Mouse (Mus musculus) forebrain, embryonic 12.5 days (tissue): ENCODE measurements around the gene Adamts20. TPM values are rescaled to one million over a fixed set of nuclear protein-coding genes. Genes with fewer than 3 reads are reported as not detected.

Experiments used
- ATAC-seq: fragments of 200-750 bp; cut with Nextera tagmentation; 2 replicates; pipeline ENCODE4 v1.8.0; 2017; ENCODE audit warnings: moderate TSS enrichment; ENCODE audit not compliant: low FRiP score
- H3K27ac ChIP-seq: fragments of 300-500 bp; sonication (generic); 2 replicates; pipeline ENCODE4 v1.5.1; 2016; ENCODE audit warnings: mild to moderate bottlenecking
- H3K27me3 ChIP-seq: fragments of 300-500 bp; sonication (generic); 2 replicates; pipeline ENCODE4 v1.6.1; 2016; ENCODE audit warnings: mild to moderate bottlenecking
- H3K36me3 ChIP-seq: fragments of 300-500 bp; sonication (generic); replicated peaks from 2 replicates; pipeline ENCODE4 v1.6.1; 2016; ENCODE audit warnings: mild to moderate bottlenecking
- H3K4me1 ChIP-seq: fragments of 300-500 bp; sonication (generic); 2 replicates; pipeline ENCODE4 v1.6.1; 2016
- H3K4me2 ChIP-seq: fragments of 300-500 bp; sonication (generic); 2 replicates; pipeline ENCODE4 v1.6.1; 2016; ENCODE audit warnings: mild to moderate bottlenecking, moderate library complexity
- H3K4me3 ChIP-seq: fragments of 300-500 bp; sonication (generic); replicated peaks from 2 replicates; pipeline ENCODE4 v1.5.1; 2016; ENCODE audit warnings: mild to moderate bottlenecking
- H3K9ac ChIP-seq: fragments of 300-500 bp; sonication (generic); 2 replicates; pipeline ENCODE4 v1.6.1; 2016; ENCODE audit warnings: mild to moderate bottlenecking
- H3K9me3 ChIP-seq: fragments of 300-500 bp; sonication (generic); 2 replicates; pipeline ENCODE4 v1.6.1; 2016
- WGBS: fragments of 180-500 bp; shearing (Covaris S2); methylation state at CpG from one replicate; pipeline ENCODE4 v1.1.7; 2016; 5-methylcytosine and 5-hydroxymethylcytosine counted together
- polyA plus RNA-seq: library from polyadenylated mRNA; unstranded; fragments of >200 nt; fragmentation: Nextera tagmentation; extraction: Ambion mirVana; gene quantifications from 2 replicates; pipeline ENCODE4 v1.2.1, GENCODE M21; 2016

Adamts20 gene
- polyA plus RNA-seq, 1 experiment from 2014 or later = 11.6 TPM

DNA sequence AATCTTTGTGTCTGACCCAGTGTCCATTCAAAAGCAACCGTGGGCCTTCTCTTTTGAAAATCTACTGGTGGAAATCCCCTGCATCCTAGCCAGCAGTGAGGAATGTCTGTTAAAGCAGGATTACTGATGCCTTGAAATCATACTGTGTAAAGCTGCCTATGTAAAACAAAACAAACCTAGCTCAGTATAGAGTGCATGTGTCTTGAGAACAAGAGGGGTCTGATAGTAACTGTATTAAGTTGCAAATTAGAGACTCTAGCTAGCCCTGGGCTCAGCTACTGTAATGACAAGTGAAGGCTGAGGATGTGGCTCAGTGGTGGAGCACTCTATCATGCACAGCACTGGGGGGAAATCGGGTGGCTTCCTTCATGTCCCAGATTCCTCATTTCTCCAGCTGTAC, 22.2 kb downstream of the Adamts20 start:
- peak overlapping the region; percentile 63; the same call in 1 of the 2 replicates for H3K27ac ChIP-seq

DNA sequence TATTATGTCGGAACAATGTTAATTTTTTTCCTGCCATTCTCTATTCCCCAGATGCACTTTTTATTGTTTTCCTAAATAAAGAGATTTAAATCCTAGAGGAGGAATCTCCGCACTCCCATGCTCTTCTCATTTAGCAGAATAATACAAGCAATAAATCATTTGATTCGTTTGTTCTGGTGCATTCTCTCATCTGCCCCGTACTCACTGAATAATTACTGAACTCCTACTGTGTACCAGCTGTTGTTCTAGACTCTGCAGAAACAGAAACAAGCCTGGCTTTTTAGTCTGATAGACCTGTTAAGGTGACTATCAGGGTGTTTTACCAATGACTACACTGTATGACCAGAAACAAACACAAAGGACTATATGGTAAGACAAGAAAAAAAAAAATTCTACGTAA, 29.7 kb downstream of the Adamts20 start:
- Histone ChIP-seq H3K4me1 (no peaks in the 10 kb centered on the region), H3K4me2 (no peak overlapping the region), H3K9me3 (no peaks in the 10 kb centered on the region), H3K27me3 (no peaks in the 10 kb centered on the region), H3K27ac (no peak overlapping the region), H3K4me3 (no peak overlapping the region), H3K36me3 (no peaks in the 10 kb centered on the region), H3K9ac (no peak overlapping the region)
- WGBS = 69% methylated on average over 5 of the region's 5 CpGs
- ATAC-seq = no peak

More for the DNA sequence above, 22.2 kb downstream of the Adamts20 start:
- ATAC-seq = peak; percentile 33; the same call in 1 of the 2 replicates
- Histone ChIP-seq H3K9me3 (no peaks in the 10 kb centered on the region), H3K4me2 (no peak overlapping the region), H3K27me3 (no peaks in the 10 kb centered on the region), H3K4me1 (peaks cover 23% of the 10 kb centered on the region), H3K9ac (no peak overlapping the region), H3K4me3 (no peak overlapping the region), H3K36me3 (no peaks in the 10 kb centered on the region)
- WGBS = 22% methylated on average over 2 of the region's 2 CpGs

- Histone ChIP-seq H3K36me3 (no peaks in the 10 kb centered on the region), H3K4me3 (no peak overlapping the region), H3K4me2 (no peak overlapping the region), H3K9me3 (no peaks in the 10 kb centered on the region), H3K4me1 (no peaks in the 10 kb centered on the region), H3K9ac (no peak overlapping the region), H3K27me3 (no peaks in the 10 kb centered on the region), H3K27ac (no peak overlapping the region)
- ATAC-seq = no peak
- 82% methylated on average over 14 of the region's 14 CpGs for WGBS
These were observed 34.4 kb downstream of the Adamts20 start for GRCm38 (mm10) chr15:94430681-94431405.

GRCm38 (mm10) chr15:94428726-94429125, 36.5 kb downstream of the Adamts20 start:
- no peak for ATAC-seq
- WGBS = 91% methylated on average over 4 of the region's 4 CpGs
- no peak overlapping the region for H3K4me3 ChIP-seq

DNA sequence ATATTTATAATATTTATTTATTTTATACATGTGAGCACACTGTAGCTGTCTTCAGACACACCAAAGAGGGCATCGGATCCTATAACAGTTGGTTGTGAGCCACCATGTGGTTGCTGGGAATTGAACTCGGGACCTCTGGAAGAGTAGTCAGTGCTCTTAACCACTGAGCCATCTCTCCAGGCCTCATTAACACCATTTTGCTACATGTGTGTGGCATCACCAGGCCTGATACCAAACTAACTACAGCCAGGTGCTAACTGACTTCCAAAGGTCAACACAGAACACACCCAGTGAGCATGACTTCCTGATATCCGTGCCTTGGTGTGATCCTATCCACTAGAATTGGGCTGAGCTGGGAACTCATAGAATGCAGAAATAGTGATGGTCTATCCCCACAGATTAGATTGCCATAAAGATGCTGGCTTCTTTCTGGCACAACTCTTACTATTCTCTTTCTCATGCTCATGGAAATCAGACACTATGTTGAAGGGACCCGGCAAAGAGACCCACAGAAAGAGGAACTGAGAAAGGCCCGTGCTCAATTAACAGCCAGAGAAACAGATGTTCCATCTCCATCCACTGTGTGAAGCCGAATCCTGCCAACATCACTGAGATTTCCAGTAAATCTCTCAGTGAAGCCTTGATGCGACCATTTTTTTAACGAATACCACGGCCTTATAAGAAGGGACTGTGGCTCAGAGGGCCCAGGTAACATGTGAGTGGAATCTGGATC, 37.6 kb downstream of the Adamts20 start:
- Histone ChIP-seq H3K9ac (no peak overlapping the region), H3K27me3 (no peaks in the 10 kb centered on the region), H3K4me3 (no peak overlapping the region), H3K27ac (no peak overlapping the region), H3K9me3 (no peaks in the 10 kb centered on the region), H3K4me2 (no peak overlapping the region), H3K36me3 (no peaks in the 10 kb centered on the region), H3K4me1 (no peaks in the 10 kb centered on the region)
- no peak for ATAC-seq
- WGBS = 92% methylated on average over 9 of the region's 9 CpGs

More at GRCm38 (mm10) chr15:94428726-94429125, 36.5 kb downstream of the Adamts20 start:
- Histone ChIP-seq H3K9ac (no peak overlapping the region), H3K27ac (no peak overlapping the region), H3K27me3 (no peaks in the 10 kb centered on the region), H3K9me3 (no peaks in the 10 kb centered on the region), H3K4me1 (no peaks in the 10 kb centered on the region), H3K36me3 (no peaks in the 10 kb centered on the region), H3K4me2 (no peak overlapping the region)

GRCm38 (mm10) chr15:94420526-94420925, 44.7 kb downstream of the Adamts20 start:
- H3K36me3 ChIP-seq = no peaks in the 10 kb centered on the region
- H3K4me2 ChIP-seq = no peak overlapping the region
- H3K9me3 ChIP-seq = no peaks in the 10 kb centered on the region
- H3K4me3 ChIP-seq = no peak overlapping the region
- peak overlapping the region; percentile 14; the same call in 1 of the 2 replicates for H3K27ac ChIP-seq
- WGBS = 74% methylated on average over 6 of the region's 6 CpGs
- H3K9ac ChIP-seq = no peak overlapping the region
- H3K27me3 ChIP-seq = no peaks in the 10 kb centered on the region
- H3K4me1 ChIP-seq = 0 out of 2 replicates have a peak, but pooled peaks cover 3% of the 10 kb centered on the region
- no peak for ATAC-seq

GRCm38 (mm10) chr15:94419167-94419566, 46.1 kb downstream of the Adamts20 start:
- no peaks in the 10 kb centered on the region for H3K36me3 ChIP-seq
- 90% methylated on average over 9 of the region's 9 CpGs for WGBS
- H3K9me3 ChIP-seq = no peaks in the 10 kb centered on the region
- H3K9ac ChIP-seq = no peak overlapping the region
- 0 out of 2 replicates have a peak, but pooled peaks cover 3% of the 10 kb centered on the region for H3K4me1 ChIP-seq
- no peak for ATAC-seq
- no peak overlapping the region for H3K4me3 ChIP-seq
- H3K27ac ChIP-seq = no peak overlapping the region
- no peaks in the 10 kb centered on the region for H3K27me3 ChIP-seq
- H3K4me2 ChIP-seq = no peak overlapping the region

DNA sequence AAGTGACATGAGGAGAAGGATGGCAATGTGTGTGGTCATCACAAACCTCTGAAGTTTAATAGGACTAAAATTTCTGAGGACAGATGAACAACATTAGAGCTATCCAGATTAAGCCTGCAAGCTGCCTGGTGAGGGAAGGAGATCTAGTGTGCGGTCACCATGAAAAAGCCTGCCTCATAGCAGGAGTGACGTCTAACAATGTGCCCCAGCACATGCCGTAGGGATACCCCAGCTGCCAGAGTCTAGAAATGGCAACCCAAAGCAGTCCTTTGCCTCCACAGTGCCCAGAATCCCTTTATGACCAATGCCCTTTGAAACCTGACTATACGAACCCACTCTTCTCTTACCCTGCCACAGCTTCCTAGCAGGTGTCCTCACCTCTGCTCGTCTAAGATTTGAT, 46.8 kb downstream of the Adamts20 start:
- H3K4me3 ChIP-seq = no peak overlapping the region
- 0 out of 2 replicates have a peak, but pooled peaks cover 3% of the 10 kb centered on the region for H3K4me1 ChIP-seq
- H3K27ac ChIP-seq = no peak overlapping the region
- H3K36me3 ChIP-seq = no peaks in the 10 kb centered on the region
- H3K4me2 ChIP-seq = no peak overlapping the region
- 83% methylated on average over 5 of the region's 5 CpGs for WGBS
- no peaks in the 10 kb centered on the region for H3K9me3 ChIP-seq
- no peak overlapping the region for H3K9ac ChIP-seq
- ATAC-seq = no peak
- no peaks in the 10 kb centered on the region for H3K27me3 ChIP-seq

DNA sequence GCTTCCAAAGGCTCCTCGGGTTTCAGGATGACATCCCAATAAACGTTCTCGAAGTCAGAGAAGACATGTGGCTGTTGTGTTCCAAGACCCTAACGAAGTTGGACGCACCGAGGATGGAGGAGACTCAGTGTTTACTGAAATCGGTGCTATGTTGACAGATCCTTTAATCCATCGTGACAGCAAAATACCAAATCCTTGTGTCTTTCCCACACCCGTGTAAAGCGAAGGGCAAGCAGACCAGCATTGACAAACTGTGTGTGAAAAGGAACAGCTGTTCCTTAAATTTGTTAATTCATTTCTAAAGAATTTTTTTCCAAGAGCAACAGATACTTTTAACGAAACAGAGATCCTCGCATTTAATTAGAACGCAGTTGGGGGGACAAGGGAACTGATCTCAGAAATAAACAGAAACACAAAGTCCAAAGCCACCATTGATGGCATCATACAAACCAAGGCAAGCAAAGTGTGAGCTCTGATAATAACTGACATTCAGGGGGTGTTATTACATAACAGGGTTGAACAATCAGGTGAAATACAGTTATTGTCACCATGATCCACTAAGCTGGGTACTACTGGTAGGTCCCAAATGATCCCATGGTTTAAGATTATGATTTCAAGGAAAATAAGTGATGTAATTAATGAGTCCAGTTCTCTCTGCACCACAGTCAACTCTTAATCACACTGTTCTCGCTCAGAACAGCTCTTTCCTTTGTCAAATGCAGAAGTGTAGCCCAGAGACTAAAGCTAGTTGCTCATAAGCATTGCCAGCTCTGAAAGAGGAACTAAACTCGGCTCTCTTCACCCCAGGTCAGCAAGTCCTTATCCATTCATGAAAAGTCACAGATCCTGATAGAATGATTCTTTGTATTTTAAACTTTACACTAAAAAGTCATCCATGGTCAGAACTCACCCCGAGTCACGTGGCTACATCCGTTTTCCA, 47.7 kb downstream of the Adamts20 start:
- no peak for ATAC-seq
- Histone ChIP-seq H3K9me3 (no peaks in the 10 kb centered on the region), H3K36me3 (no peaks in the 10 kb centered on the region), H3K27ac (no peak overlapping the region), H3K9ac (no peak overlapping the region), H3K27me3 (no peaks in the 10 kb centered on the region), H3K4me1 (0 out of 2 replicates have a peak, but pooled peaks cover 3% of the 10 kb centered on the region), H3K4me3 (no peak overlapping the region), H3K4me2 (no peak overlapping the region)
- WGBS = 79% methylated on average over 18 of the region's 18 CpGs

GRCm38 (mm10) chr15:94409832-94410231, 55.4 kb downstream of the Adamts20 start:
- 63% methylated on average over 7 of the region's 7 CpGs for WGBS

GRCm38 (mm10) chr15:94406364-94406763, 58.9 kb downstream of the Adamts20 start:
- no peak overlapping the region for H3K9ac ChIP-seq
- H3K36me3 ChIP-seq = no peaks in the 10 kb centered on the region
- peak overlapping the region; percentile 21; the same call in 1 of the 2 replicates for H3K4me2 ChIP-seq

More at GRCm38 (mm10) chr15:94409832-94410231, 55.4 kb downstream of the Adamts20 start:
- peaks cover 10% of the 10 kb centered on the region for H3K27me3 ChIP-seq
- H3K4me1 ChIP-seq = peaks cover 19% of the 10 kb centered on the region
- no peaks in the 10 kb centered on the region for H3K36me3 ChIP-seq
- ATAC-seq = peak; percentile 67; the same call in 1 of the 2 replicates
- H3K9me3 ChIP-seq = no peaks in the 10 kb centered on the region
- H3K4me3 ChIP-seq = no peak overlapping the region
- no peak overlapping the region for H3K27ac ChIP-seq
- H3K9ac ChIP-seq = no peak overlapping the region
- H3K4me2 ChIP-seq = no peak overlapping the region

More at GRCm38 (mm10) chr15:94406364-94406763, 58.9 kb downstream of the Adamts20 start:
- peaks cover 17% of the 10 kb centered on the region for H3K27me3 ChIP-seq
- H3K4me3 ChIP-seq = no peak overlapping the region
- no peaks in the 10 kb centered on the region for H3K9me3 ChIP-seq
- WGBS = 21% methylated on average over 2 of the region's 2 CpGs
- H3K27ac ChIP-seq = no peak overlapping the region
- peaks cover 34% of the 10 kb centered on the region for H3K4me1 ChIP-seq
- ATAC-seq = no peak
